Mouse (Mus musculus): ENCODE data around the gene Gjb5.

The Gjb5 gene

DNA sequence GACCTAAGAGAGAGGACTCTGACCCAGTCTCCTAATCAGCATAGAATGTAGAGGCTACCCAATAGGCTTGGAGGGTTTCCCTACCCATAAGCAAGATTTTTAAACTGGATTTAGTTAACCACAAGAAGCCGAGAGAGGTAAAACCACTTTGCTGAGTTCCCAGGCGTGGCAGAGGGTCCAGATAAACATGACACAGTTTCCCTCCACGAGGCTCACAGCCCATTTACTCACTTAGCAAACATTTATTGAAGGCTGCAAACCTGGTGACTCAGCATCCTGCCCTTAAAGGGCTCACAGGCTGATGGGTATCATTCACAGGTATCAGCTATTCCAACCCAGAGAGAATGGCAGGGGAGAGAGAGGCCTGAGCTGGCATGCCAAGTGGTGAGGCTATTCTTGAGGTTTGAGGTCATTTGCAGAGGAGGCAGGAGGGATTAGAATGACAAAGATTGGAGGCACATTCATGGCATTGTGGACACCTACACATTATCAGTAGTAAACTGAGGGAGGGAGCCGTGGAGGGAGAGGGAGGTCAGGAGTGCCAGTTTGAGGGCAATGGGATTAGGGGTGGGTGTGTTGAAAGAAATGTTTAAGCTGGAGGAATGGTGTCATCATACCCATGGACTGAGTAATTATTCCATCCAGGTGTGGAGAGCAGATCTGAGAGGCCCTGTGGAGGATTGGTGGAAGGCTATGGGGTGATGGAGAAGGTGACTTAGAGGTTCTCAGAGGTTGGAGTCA, 8.3 kb downstream of the Gjb5 start:
- DNase-seq (ENCODE audit: low read depth, low spot score), result no peak

DNA sequence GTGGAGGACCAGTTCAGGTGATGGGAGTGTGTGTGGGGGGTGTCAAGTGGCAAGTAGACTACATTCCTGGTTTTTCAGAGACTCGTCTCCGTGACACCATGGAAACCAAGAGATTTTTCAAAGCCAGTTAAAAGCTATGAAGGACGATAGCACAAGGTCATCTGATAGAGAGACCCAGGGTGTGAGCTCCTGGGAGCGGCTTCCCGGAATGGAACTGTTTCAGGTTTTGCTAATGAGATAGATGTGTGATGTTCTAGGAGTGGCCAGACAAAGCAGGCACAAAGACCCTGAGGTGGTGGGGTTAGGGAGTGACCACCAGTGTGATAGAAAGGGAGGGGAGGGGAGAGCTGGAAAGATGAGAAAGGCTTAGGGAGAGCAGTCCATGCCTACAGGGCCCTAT, 13.0 kb downstream of the Gjb5 start:
- no peak for DNase-seq (ENCODE audit: low read depth, low spot score)

DNA sequence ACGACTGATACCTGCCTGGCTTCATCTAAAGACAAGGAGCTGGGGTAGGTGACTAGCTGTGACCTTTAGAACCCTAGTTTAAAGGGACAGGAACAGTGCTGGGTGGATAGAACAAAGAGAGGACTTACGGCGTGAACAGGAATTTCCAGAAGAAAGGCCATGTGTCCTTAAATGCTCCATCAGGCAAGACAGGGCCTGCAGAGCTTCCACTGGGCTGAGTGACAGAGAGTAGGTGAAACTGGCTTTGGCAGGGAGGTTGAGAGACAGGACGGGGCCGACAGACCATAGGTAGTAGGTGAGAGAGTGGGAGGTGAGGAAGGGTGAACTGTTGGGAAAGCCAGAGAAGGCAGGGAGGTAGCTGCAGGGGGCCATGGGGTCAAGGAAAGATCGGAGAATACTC, 16.6 kb downstream of the Gjb5 start:
- DNase-seq (ENCODE audit: low read depth, low spot score), result no peak

DNA sequence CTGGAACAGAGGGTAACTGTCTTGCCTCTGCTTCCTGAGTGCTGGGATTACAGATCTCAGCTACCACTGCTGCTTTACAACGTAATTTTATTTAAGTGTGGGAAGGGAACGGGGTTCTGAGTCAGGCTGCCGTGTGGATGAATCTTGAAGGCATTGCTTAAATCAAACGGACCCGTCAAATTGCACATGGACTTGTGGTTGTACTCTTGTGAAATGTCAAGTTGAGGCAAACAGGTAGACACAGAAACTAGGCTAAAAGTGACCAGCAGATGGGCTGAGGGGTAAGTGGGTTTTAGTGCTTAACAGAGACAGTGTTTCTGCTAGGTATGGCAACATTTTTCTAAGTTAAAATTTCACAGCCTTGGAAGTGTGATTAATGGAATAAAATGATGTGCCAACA, 20.3 kb downstream of the Gjb5 start:
- no peak for DNase-seq (ENCODE audit: low read depth, low spot score)

DNA sequence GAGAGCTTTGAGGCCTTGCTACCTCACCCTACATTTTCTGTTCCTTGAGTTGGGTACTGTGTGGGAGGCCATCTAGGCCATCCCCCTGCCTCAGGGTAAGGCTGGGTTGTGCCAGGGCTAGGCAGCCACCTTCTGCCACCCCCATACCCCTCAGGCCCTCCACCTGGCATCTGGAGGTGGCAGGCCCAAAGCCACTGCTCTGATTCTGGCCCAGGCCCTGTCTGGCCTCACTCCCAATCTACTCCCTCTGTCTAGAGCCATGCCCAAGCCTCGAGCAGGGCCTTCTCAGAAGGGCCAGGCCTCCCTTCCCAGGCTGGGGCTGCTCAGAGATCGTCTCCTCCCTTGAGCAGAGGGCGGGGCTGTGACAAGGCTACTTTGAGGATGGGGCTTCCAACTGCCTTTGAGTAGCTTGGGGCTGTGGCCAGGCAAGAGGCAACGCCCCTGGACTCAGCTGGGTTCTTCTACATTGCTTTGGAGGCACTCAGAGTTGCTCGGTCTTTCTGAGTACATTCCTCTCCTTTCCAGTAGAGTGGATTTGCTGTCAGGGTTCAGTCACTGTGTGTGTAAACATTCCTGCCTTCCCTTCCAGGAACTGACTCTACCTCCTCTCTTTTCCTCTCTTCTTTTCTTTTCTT, 23.0 kb downstream of the Gjb5 start:
- no peak for DNase-seq (ENCODE audit: low read depth, low spot score)

DNA sequence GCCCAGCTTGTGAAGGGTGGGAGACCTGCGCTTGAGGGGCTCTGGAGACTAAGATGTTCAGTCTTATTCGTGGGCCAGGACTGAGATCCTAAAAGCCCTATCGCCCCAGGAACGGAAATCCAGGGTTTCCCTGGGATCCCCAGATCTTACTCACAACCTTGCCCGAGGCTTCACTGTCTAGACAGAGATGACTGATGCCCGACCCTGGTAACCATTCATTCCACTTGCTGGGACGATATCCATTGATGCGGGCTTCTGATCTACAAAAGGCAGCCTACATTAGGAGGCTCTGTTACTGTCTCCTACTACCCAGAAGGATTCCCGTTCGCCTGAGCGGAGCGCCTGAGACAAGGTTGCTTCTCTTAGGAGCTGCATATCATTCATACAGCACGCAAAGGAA, 26.8 kb downstream of the Gjb5 start:
- DNase-seq (ENCODE audit: low read depth, low spot score), result no peak

DNA sequence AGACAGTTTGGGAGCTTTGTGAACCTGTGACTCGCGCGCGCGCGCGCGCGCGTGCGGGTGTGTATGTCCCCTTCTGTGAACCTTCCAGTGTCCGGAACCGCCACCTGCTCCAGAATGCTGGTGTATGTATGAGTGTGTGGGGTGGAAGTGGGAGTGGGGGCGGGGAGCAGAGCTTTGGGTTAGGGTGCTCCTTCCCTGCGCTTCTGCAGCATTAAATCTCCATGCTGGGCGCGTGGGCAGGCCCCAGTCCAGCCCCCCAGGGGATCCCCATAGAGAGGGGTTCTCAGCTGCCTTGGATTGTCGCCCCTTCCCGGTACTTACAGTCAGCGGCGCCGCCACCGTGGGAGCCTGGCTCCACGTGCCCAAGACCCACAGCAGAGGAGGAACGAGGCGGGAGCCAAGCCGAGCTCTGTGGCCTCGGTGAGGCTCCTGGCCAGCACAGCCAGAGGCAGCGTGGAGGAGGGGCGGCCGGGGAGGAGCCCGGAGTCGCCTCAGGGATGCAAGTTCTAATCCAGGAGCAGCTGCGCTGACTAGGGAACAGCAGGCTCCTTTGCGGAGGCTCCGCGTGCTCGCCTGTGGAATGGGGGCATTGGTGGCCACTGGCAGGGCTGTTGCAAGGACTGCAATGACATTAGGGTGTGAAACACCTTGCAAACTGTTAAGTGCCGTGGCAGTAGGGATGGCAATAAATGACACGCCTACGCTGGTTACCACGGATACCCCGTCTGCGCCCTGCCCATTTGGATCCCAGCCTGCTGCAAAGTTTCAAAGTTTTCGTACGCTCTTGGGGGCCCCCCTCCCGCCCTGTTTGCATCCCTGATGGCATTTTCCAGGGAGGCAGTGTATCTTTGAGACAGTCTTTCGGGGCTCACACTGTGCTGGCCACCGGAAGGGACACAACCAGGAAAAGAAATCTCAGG, 27.5 kb downstream of the Gjb5 start, which contains the start of gene Gjb3:
TSS of gene Gjb3 (minus strand) at position 664 of the 920 bp plus-strand sequence.
- DNase-seq (ENCODE audit: low read depth, low spot score), result no peak

DNA sequence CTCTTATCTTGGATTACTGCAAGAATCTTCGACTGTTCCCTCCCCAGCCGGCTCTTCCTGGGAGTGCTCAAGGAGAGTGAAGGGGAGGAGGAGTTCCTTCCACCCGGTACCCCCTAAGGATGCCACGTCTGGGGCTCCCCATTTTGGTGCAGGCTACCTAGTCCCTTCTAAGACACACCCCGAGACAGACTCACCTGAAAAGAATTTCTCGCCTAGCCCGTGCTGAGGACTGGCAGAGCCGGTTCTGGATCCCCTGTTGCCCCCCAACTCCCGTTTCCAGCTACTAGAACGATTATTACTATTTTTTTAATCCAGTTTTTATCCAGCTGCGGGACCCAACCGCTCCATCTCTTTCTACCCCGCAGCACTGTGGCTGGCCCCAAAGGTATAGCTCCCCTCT, 28.2 kb downstream of the Gjb5 start:
- DNase-seq (ENCODE audit: low read depth, low spot score), result no peak

DNA sequence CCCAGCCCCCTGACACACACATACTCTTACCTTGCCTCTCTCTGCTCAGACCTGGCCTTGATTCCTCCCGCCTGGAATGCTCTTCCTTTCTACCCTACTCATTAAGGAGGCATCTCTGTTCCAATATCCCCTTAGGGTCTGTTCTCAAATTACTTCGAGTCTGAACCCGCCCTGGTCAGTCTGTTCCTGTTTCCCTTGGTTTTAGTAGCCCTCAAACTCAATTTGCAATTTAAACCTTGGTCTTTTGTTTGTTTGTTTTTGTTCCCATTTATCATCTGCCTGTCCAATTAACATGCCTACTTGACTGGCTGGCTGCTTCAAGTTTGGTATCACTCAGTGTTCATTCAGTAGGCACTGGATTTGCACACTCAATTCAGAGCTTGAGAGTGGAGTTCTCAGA, 28.9 kb downstream of the Gjb5 start:
- no peak for DNase-seq (ENCODE audit: low read depth, low spot score)

DNA sequence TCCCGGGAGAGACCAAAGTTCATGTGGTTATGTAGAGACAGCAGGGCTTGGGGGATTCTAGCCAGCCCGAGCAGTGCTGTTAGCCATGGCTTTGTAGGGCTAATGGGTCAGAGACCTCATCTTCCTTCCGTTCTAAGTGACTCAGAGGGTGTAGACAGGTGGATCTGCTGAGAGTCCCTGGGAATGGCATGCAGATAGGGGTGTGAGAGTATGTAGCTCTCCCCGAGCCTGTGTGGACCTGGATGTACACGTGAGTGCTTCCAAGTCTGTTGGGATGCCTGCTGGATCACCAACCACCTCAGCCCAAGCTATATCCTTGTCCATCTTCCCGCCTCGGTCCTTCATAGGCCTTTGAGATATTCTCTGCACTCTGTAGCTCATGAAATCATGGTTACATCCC, 29.6 kb downstream of the Gjb5 start:
- no peak for DNase-seq (ENCODE audit: low read depth, low spot score)

DNA sequence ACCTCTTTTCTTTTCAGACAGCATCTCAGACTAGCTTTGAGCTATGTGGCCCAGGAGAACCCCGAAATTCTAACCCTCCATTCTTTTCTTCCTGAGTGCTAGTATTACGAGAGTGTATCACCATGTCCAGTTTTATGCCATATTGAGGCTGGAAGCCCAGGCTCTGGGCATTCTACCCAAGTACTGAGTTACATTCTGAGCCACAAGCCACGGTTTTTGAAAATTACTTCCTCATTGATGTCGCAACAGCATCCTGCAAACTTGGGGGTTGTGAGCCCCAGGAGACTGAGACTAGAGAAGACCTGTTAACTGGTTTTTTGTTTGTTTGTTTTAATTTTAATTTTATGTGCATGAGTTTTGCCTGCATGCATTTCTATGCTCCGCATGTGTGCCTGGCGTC, 30.2 kb downstream of the Gjb5 start:
- DNase-seq (ENCODE audit: low read depth, low spot score), result no peak

DNA sequence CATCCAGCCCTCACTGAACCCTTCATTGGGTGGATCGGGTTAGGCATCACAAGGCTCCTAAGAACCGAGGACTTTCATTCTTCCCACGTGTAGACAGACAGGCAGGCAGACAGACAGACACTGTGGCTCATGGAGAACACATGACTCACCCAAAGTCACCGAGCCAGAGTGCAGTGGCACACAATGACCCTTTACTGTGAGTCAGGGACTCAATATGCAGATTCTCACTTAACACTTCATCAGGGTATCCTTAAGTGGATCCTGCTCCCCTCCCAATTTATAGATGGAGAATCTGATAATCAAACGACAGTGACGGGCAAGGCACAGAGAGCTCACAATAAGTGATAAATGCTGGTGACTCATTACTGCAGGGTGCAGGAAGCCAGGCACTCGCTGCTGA, 30.7 kb downstream of the Gjb5 start:
- DNase-seq (ENCODE audit: low read depth, low spot score), result no peak

DNA sequence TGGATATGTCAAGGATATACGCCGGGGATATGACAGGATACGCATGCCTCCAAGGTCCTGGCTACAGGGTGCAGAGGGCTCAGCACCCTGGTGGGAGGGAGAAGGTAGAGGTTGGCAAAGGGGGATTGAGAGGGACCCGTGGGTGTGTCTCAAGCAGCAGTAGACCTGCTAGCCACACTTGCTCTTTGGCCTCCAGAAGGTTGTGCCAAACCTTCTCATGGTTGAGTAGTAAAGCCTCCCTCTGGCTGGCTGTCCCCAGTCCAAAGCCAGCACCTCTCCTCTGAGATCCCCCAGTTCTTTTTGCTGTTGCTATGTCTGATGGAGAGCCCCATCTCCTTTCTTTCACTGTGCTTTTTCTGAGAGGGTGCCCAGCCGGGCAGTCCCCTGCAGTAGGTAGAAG, 32.7 kb downstream of the Gjb5 start:
- no peak for DNase-seq (ENCODE audit: low read depth, low spot score)

DNA sequence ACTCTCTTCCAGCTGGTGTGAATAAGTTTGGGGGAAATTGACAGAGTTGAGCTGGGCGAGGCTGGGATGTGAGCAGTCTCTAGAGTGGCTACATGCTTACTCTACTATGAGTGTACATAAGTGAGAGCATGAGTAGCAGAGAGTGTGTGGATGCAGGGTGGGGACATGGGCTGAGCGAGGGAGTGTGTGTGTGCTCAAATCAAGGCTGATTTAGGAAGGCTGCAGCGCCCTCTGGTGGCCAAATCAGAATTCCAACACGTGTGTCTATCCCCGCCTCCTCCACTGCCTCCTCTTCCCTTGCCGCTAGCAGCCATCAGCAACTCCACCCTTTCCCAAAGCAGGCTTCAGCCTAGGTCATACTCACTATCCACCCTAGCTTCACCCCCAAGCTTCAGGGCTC, 33.2 kb downstream of the Gjb5 start:
- DNase-seq (ENCODE audit: low read depth, low spot score), result peak; percentile 73

DNA sequence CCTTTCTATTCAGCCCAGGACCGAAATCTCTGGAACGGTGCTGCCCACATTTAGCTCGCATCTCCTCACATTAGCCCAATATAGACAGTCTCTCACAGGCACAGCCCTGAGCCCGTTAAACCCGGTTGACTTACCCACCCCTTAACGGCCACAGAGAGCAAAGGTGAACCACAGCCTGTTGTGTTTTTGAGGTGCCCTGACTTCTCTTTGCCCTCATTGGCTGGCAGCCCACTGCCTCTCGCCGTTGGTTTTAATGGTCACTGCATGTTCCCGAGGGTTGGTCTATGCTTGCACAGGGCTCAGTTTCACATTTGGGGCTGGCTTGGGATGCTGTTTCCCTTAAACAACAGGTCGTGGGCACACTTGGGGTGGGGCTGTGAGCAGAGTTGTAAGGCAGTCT, 33.7 kb downstream of the Gjb5 start:
- DNase-seq (ENCODE audit: low read depth, low spot score), result no peak

DNA sequence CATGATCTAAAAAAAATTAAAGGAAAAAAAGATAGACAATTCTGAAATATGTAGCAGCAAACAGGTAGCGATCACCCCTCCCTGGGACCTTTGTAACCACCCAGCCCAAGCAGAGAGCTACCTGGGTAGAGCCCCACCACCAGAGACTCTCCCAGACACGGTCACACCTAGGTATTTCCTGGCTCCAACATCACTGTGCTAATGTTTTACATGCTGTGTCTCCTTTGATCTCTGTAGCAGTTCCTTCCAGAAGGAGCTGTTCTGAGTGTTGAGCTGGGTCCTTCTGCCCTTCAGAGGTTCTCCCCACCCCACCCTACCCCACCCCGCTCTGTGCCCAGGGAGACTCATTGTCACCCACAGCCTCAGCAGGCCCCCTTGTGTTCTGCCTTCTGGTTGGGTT, 34.3 kb downstream of the Gjb5 start:
- no peak for DNase-seq (ENCODE audit: low read depth, low spot score)

DNA sequence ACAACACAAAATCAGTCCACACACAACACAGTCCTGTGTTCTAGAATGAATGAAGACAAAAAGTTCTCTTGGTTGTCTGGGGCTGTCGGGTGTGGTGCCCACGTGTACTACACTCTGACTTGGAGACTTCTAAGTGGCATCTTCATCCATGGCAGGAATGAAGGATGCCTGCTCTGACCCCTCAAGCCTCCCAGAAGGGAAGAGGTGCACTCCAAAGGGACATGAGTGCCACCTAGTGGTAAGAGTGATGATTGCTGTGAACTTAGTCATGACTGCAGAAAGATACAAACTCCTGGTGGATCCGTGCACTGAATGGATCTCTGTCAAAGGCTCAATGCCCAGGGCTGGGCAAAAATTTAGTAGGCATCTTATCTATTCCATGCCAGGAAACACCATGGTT, 38.4 kb downstream of the Gjb5 start:
- DNase-seq (ENCODE audit: low read depth, low spot score), result no peak

DNA sequence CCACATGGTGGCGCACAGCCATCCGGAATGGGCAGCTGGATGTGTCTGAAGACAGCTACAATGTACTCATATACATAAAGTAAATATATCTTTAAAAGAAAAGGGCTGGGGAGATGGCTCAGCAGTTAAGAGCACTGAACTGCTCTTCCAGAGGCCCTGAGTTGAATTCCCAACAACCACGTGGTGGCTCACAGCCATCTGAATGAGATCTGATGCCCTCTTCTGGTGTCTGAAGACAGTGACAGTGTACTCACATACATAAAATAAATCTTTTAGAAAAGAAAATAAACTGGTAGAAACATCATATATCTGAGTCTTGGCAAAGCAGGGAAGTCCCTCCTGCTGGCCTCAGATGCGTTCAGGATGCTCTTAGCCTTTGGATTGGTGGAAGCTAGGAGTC, 40.8 kb downstream of the Gjb5 start:
- no peak for DNase-seq (ENCODE audit: low read depth, low spot score)

DNA sequence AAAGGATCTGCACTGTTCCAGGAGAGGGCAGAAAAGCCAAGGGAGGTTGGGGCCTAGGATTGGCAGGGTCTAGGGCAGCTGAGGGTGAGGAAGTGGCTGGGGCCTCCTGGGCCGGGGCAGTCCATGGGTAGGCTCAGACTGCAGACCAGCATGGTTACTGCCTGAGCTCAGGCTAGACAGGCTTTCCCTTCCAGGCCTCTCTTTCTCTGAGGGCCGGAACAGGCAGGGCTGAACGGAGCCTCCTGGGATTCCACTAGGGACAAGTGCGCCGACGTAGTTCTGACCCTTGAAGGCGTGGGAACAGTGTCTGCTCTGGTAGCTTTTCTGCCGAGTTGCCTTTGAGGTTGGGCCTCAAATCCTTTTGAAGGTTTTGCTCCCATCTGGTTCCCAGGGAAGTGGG, 42.2 kb downstream of the Gjb5 start:
- no peak for DNase-seq (ENCODE audit: low read depth, low spot score)

DNA sequence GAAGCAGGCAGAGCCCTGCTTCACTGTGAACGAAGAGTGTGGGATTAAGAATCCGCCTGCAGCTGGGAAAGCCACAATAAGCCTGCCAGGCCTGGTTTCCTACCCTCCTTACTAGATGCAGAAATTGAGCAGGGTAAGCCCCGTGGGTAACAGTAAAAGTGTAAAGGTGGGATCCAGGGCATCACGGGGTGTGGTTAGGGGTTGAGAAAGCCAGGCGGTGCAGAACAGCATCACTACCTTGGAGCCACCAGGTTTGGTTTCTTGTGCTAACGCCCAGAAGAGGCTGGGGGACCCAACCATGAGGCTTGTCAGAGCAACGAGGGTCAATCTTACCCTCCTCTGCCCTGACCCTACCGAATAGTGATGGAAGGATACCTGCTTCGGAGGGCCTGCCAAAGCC, 43.4 kb downstream of the Gjb5 start:
- DNase-seq (ENCODE audit: low read depth, low spot score), result no peak

DNA sequence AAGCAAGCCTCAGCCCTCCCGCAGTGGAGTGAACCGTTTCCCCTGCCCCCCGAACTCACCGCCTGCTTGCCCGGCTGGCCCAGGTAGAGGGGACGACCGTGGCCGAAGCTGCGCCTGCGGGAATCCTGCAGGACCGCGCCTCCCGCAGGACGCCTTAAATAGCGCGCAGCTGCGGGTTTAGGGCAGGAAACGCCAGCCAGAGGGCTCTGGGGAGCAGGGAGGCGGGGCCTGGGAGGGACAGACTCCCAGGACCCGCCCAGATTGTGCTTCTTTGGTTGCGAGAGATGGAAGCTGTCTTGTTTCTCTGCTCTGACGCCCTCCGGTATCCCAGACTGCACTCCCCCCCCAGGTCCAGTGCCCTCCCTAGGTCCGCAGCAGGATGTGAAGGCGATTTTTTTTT, 44.1 kb downstream of the Gjb5 start, which contains the start of gene Gja4:
TSS of gene Gja4 (minus strand) at position 179 of the 400 bp plus-strand sequence.
- DNase-seq (ENCODE audit: low read depth, low spot score), result peak; percentile 33

DNA sequence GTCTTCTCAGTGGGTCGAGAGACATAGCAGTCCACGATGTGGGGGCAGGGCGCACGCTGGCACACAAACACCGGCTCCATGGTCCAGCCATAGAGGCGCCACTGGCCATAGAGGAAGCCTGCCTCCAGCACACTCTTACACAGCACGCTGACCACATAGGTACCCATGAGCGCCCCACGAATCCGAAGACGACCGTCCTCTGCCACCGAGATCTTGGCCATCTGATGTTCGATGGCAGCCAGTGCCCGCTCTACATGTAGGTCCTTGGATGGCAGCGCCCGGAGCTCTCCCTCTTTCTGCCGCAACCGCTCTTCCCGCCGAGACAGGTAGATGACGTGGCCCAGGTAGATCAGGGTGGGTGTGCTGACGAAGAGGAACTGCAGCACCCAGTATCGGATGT, 45.6 kb downstream of the Gjb5 start:
- no peak for DNase-seq (ENCODE audit: low read depth, low spot score)

Data from telencephalon, adult 2 months (tissue).